Mouse (Mus musculus) megakaryocyte, embryonic 14.5 days (primary cell): Measurements from ENCODE around the gene Gm36210.

Source experiments
- FLI1 ChIP-seq: IDR thresholded peaks from 2 replicates; pipeline ENCODE4 v1.6.1; 2012; ENCODE audit warnings: low read length, inconsistent platforms, mixed read lengths
- GATA1 ChIP-seq: IDR thresholded peaks from 3 replicates; pipeline ENCODE4 v1.6.1; 2012; ENCODE audit warnings: mixed read lengths, low read length, inconsistent platforms, borderline replicate concordance

- no peak for TF ChIP-seq GATA1
- no peak for TF ChIP-seq FLI1
Observed at GRCm38 (mm10) chr7:4922931-4923565, 16.7 kb upstream of the Gm36210 start.
